In the genomic region with DNA sequence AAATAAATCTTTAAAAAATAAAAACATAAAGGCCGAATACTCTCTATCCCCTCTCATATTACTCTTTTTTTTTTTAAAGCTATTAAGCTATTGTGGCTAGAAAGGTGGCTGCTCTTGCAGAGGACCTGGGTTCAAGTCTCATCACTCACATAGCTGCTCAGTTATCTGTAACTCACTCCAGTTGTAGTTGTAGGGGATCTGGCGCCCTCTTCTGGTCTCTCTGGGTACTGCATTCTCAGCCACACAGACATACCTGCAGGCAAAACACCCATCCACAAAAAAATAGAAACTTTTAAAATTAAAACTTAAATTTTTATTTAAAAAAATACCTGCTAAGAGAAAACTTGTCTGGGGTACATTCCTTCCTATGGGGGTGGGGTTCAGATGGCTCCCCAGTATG, we compare ENCODE assay signal across 10 mouse cellular contexts.
A peak's percentile ranks its signal among the peaks of the same experiment; 100 is the strongest.
DNase-seq lines count a peak whose midpoint lies in the region; ATAC-seq lines count a peak whose summit lies in the region.
"Had no signal": no experiment of that assay in that cellular context is flagged by ENCODE, and none has a peak within 500 bp of the region (broad histone marks: within the 10 kb centered on the region; RNA-seq: fewer than 3 reads in every experiment).

No protein-coding gene starts in this region.

- H3K4me3 ChIP-seq in heart, embryonic 12.5 days, result no peak overlapping the region
- no peak overlapping the region for H3K4me3 ChIP-seq in hindbrain, embryonic 10.5 days

- H3K4me2 ChIP-seq in heart, embryonic 12.5 days, result no peak overlapping the region

- WGBS in heart, embryonic 12.5 days, result 52% methylated on average over 2 of the region's 2 CpGs
- WGBS in hindbrain, embryonic 10.5 days, result 53% methylated on average over 2 of the region's 2 CpGs

- peaks cover 35% of the 10 kb centered on the region for H3K27me3 ChIP-seq in heart, embryonic 12.5 days (replicated peaks)
- H3K27me3 ChIP-seq in hindbrain, embryonic 10.5 days (ENCODE audit: insufficient read depth, poor library complexity, severe bottlenecking), result peaks cover 64% of the 10 kb centered on the region

- no peak for ATAC-seq in heart, embryonic 12.5 days (ENCODE audit: insufficient number of reproducible peaks, low FRiP score)
- ATAC-seq in cerebellum, adult (ENCODE audit: insufficient number of reproducible peaks, low FRiP score, low TSS enrichment), result no peak
- ATAC-seq: intestine, embryonic 16.5 days had no signal

- no peaks in the 10 kb centered on the region for H3K9me3 ChIP-seq in heart, embryonic 12.5 days (replicated peaks)
- no peaks in the 10 kb centered on the region for H3K9me3 ChIP-seq in hindbrain, embryonic 10.5 days

- H3K4me1 ChIP-seq in heart, embryonic 12.5 days (replicated peaks), result peaks cover 7% of the 10 kb centered on the region; the same call in 1 of the 2 replicates
- peaks cover 38% of the 10 kb centered on the region for H3K4me1 ChIP-seq in hindbrain, embryonic 10.5 days (replicated peaks)

- no peak overlapping the region for H3K27ac ChIP-seq in heart, embryonic 12.5 days (ENCODE audit: poor library complexity, severe bottlenecking)
- H3K27ac ChIP-seq in hindbrain, embryonic 10.5 days, result no peak overlapping the region

- no peaks in the 10 kb centered on the region for H3K36me3 ChIP-seq in heart, embryonic 12.5 days
- H3K36me3 ChIP-seq in hindbrain, embryonic 10.5 days, result no peaks in the 10 kb centered on the region

- H3K9ac ChIP-seq in heart, embryonic 12.5 days, result no peak overlapping the region

- DNase-seq in heart, postnatal 4 days, result peak; percentile 24
- peak; percentile 42 for DNase-seq in spleen, adult 12 weeks (ENCODE audit: low spot score)
- no peak for DNase-seq in spleen, postnatal 36 days (ENCODE audit: low spot score in 2 of 2)
- peak; percentile 64 for DNase-seq in induced T-regulatory cell, adult 2 months (ENCODE audit: low read depth)
- peak; percentile 73 for DNase-seq in thymus, postnatal 4 days
- DNase-seq in hindbrain, embryonic 10.5 days (ENCODE audit: low spot score), result no peak
- DNase-seq: gastrocnemius, postnatal 14 days had no signal

Comparison
In these comparisons a context has a peak if more than half of its experiments do, and no peak if none do; other contexts are left out.
1. DNase-seq: peak in heart, postnatal 4 days (single experiment), spleen, adult 12 weeks (single experiment), induced T-regulatory cell, adult 2 months (single experiment) and thymus, postnatal 4 days (single experiment); none in spleen, postnatal 36 days (0 of 2) and hindbrain, embryonic 10.5 days (single experiment).